Mouse (Mus musculus): ENCODE data around the gene Elavl3.

DNA sequence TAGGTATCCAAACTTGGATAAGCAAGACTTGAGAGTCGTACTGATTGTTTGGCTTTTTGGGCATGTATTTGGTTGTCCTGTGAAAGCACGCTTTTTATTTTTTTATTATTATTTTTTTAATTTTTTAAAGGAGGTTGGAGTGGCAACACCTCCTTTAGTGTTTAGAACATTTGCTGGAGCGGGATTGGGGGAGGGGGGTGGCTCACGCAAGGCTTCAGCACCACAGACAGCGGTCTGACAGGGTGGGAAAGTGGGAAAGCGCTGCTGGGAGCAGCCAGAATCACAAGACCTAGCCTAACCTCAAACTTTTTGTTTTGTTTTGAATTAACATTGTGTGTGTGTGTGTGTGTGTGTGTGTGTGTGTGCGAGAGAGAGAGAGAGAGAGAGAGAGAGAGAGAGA, 1.8 kb upstream of the Elavl3 start:
- no peak for TF ChIP-seq GATA1 (IDR thresholded peaks at IDR 0.05; ENCODE audit: borderline replicate concordance, low read length)
- no peak for TF ChIP-seq FLI1 (IDR thresholded peaks at IDR 0.05; ENCODE audit: low read length)
